Mouse (Mus musculus): ENCODE measurements around the gene Ascc1. TPM values are rescaled to one million over a fixed set of nuclear protein-coding genes. Genes with fewer than 3 reads are reported as not detected.
"Not testable (repeated sequence)": the region's sequence is repeated elsewhere in the genome, so short reads cannot be mapped to it uniquely, and the experiment has no call there.

Gene Ascc1
- polyA plus RNA-seq, 1 experiment from 2014 or later = 36.5 TPM

- H3K9me3 ChIP-seq (replicated peaks) = no peaks in the 10 kb centered on the region
- H3K27ac ChIP-seq = peak overlapping the region; percentile 22; the same call in 1 of the 2 replicates
- H3K27me3 ChIP-seq (ENCODE audit: low read depth, poor library complexity, severe bottlenecking) = no peaks in the 10 kb centered on the region
- H3K4me3 ChIP-seq = no peak overlapping the region
- H3K36me3 ChIP-seq = peaks cover 20% of the 10 kb centered on the region
- peaks cover 30% of the 10 kb centered on the region for H3K4me1 ChIP-seq
- no peak for DNase-seq (ENCODE audit: low spot score)
- 93% methylated on average over 6 of the region's 6 CpGs for WGBS
These were observed 21.8 kb upstream of the Ascc1 start for GRCm38 (mm10) chr10:59980815-59981244.

GRCm38 (mm10) chr10:59981336-59981735, 21.3 kb upstream of the Ascc1 start:
- WGBS = 84% methylated on average over 4 of the region's 4 CpGs
- Histone ChIP-seq H3K27me3 (ENCODE audit: low read depth, poor library complexity, severe bottlenecking) (no peaks in the 10 kb centered on the region), H3K36me3 (peaks cover 25% of the 10 kb centered on the region), H3K4me1 (peaks cover 29% of the 10 kb centered on the region), H3K27ac (0 out of 2 replicates have a peak overlapping the region, but pooled peaks have one; percentile 22), H3K4me3 (no peak overlapping the region), H3K9me3 (replicated peaks) (no peaks in the 10 kb centered on the region)
- no peak for DNase-seq (ENCODE audit: low spot score)

- peaks cover 25% of the 10 kb centered on the region for H3K4me1 ChIP-seq
- no peaks in the 10 kb centered on the region for H3K9me3 ChIP-seq (replicated peaks)
- peaks cover 28% of the 10 kb centered on the region for H3K36me3 ChIP-seq
- H3K27ac ChIP-seq = no peak overlapping the region
- H3K27me3 ChIP-seq (ENCODE audit: low read depth, poor library complexity, severe bottlenecking) = no peaks in the 10 kb centered on the region
- 92% methylated on average over 9 of the region's 9 CpGs for WGBS
- no peak overlapping the region for H3K4me3 ChIP-seq
- DNase-seq (ENCODE audit: low spot score) = no peak
These were observed 20.8 kb upstream of the Ascc1 start for GRCm38 (mm10) chr10:59981792-59982191.

- no peak overlapping the region for H3K27ac ChIP-seq
- H3K4me3 ChIP-seq = no peak overlapping the region
- no peaks in the 10 kb centered on the region for H3K27me3 ChIP-seq (ENCODE audit: low read depth, poor library complexity, severe bottlenecking)
- H3K9me3 ChIP-seq (replicated peaks) = no peaks in the 10 kb centered on the region
- 95% methylated on average over 12 of the region's 12 CpGs for WGBS
- peaks cover 25% of the 10 kb centered on the region for H3K4me1 ChIP-seq
- no peak for DNase-seq (ENCODE audit: low spot score)
- peaks cover 35% of the 10 kb centered on the region for H3K36me3 ChIP-seq
These were observed 20.2 kb upstream of the Ascc1 start for GRCm38 (mm10) chr10:59982379-59982873.

GRCm38 (mm10) chr10:59988036-59988435, 14.6 kb upstream of the Ascc1 start:
- Histone ChIP-seq H3K9me3 (replicated peaks) (no peaks in the 10 kb centered on the region), H3K27ac (no peak overlapping the region), H3K4me1 (peaks cover 14% of the 10 kb centered on the region), H3K4me3 (no peak overlapping the region), H3K36me3 (peaks cover 91% of the 10 kb centered on the region), H3K27me3 (ENCODE audit: low read depth, poor library complexity, severe bottlenecking) (no peaks in the 10 kb centered on the region)
- no peak for DNase-seq (ENCODE audit: low spot score)
- WGBS = 94% methylated on average over 4 of the region's 4 CpGs

GRCm38 (mm10) chr10:59990393-59990792, 12.2 kb upstream of the Ascc1 start:
- peaks cover 97% of the 10 kb centered on the region for H3K36me3 ChIP-seq
- no peaks in the 10 kb centered on the region for H3K27me3 ChIP-seq (ENCODE audit: low read depth, poor library complexity, severe bottlenecking)
- H3K9me3 ChIP-seq (replicated peaks) = no peaks in the 10 kb centered on the region
- WGBS = 94% methylated on average over 9 of the region's 9 CpGs
- no peak for DNase-seq (ENCODE audit: low spot score)
- no peak overlapping the region for H3K27ac ChIP-seq
- peaks cover 14% of the 10 kb centered on the region for H3K4me1 ChIP-seq
- no peak overlapping the region for H3K4me3 ChIP-seq

- Histone ChIP-seq H3K27me3 (ENCODE audit: low read depth, poor library complexity, severe bottlenecking) (no peaks in the 10 kb centered on the region), H3K4me3 (no peak overlapping the region), H3K27ac (no peak overlapping the region), H3K9me3 (replicated peaks) (no peaks in the 10 kb centered on the region), H3K36me3 (peaks cover 97% of the 10 kb centered on the region), H3K4me1 (peaks cover 14% of the 10 kb centered on the region)
- 61% methylated on average over 9 of the region's 9 CpGs for WGBS
- no peak for DNase-seq (ENCODE audit: low spot score)
These were observed 11.2 kb upstream of the Ascc1 start for GRCm38 (mm10) chr10:59991262-59991880.

- 87% methylated on average over 8 of the region's 8 CpGs for WGBS
- peaks cover 97% of the 10 kb centered on the region for H3K36me3 ChIP-seq
- no peak overlapping the region for H3K4me3 ChIP-seq
- no peaks in the 10 kb centered on the region for H3K9me3 ChIP-seq (replicated peaks)
- H3K4me1 ChIP-seq = peaks cover 14% of the 10 kb centered on the region
- no peak for DNase-seq (ENCODE audit: low spot score)
- H3K27me3 ChIP-seq (ENCODE audit: low read depth, poor library complexity, severe bottlenecking) = no peaks in the 10 kb centered on the region
- H3K27ac ChIP-seq = no peak overlapping the region
These were observed 10.6 kb upstream of the Ascc1 start for GRCm38 (mm10) chr10:59992024-59992423.

GRCm38 (mm10) chr10:59993813-59994212, 8.8 kb upstream of the Ascc1 start:
- Histone ChIP-seq H3K36me3 (peaks cover 79% of the 10 kb centered on the region), H3K4me1 (peaks cover 14% of the 10 kb centered on the region)
- DNase-seq (ENCODE audit: low spot score); H3K27me3 ChIP-seq (ENCODE audit: low read depth, poor library complexity, severe bottlenecking); H3K9me3 ChIP-seq (replicated peaks); H3K4me3 ChIP-seq; H3K27ac ChIP-seq: not testable (repeated sequence)
- 96% methylated on average over 2 of the region's 3 CpGs for WGBS

- Histone ChIP-seq H3K36me3 (peaks cover 72% of the 10 kb centered on the region), H3K27me3 (ENCODE audit: low read depth, poor library complexity, severe bottlenecking) (no peaks in the 10 kb centered on the region), H3K27ac (no peak overlapping the region), H3K4me1 (peaks cover 14% of the 10 kb centered on the region), H3K9me3 (replicated peaks) (no peaks in the 10 kb centered on the region), H3K4me3 (no peak overlapping the region)
- WGBS = 94% methylated on average over 6 of the region's 6 CpGs
- DNase-seq (ENCODE audit: low spot score) = no peak
These were observed 6.7 kb upstream of the Ascc1 start for GRCm38 (mm10) chr10:59995889-59996288.

- 29% methylated on average over 7 of the region's 7 CpGs for WGBS
- peaks cover 62% of the 10 kb centered on the region for H3K36me3 ChIP-seq
- DNase-seq (ENCODE audit: low spot score) = no peak
These were observed 5.0 kb upstream of the Ascc1 start for GRCm38 (mm10) chr10:59997591-59997990.

GRCm38 (mm10) chr10:59999057-59999456, 3.5 kb upstream of the Ascc1 start:
- Histone ChIP-seq H3K27ac (no peak overlapping the region), H3K9me3 (replicated peaks) (no peaks in the 10 kb centered on the region), H3K4me3 (no peak overlapping the region), H3K4me1 (peaks cover 19% of the 10 kb centered on the region), H3K36me3 (peaks cover 49% of the 10 kb centered on the region), H3K27me3 (ENCODE audit: low read depth, poor library complexity, severe bottlenecking) (no peaks in the 10 kb centered on the region)
- WGBS = 91% methylated on average over 3 of the region's 3 CpGs
- no peak for DNase-seq (ENCODE audit: low spot score)

More at GRCm38 (mm10) chr10:59997591-59997990, 5.0 kb upstream of the Ascc1 start:
- H3K4me1 ChIP-seq = peaks cover 12% of the 10 kb centered on the region
- no peaks in the 10 kb centered on the region for H3K27me3 ChIP-seq (ENCODE audit: low read depth, poor library complexity, severe bottlenecking)
- H3K9me3 ChIP-seq (replicated peaks) = no peaks in the 10 kb centered on the region
- H3K27ac ChIP-seq = no peak overlapping the region
- no peak overlapping the region for H3K4me3 ChIP-seq

- Histone ChIP-seq H3K36me3 (peaks cover 23% of the 10 kb centered on the region), H3K4me1 (peaks cover 19% of the 10 kb centered on the region), H3K4me3 (peak overlapping the region; percentile 82)
- H3K27me3 ChIP-seq (ENCODE audit: low read depth, poor library complexity, severe bottlenecking); DNase-seq (ENCODE audit: low spot score); H3K9me3 ChIP-seq (replicated peaks); H3K27ac ChIP-seq: not testable (repeated sequence)
- WGBS = 89% methylated on average over 8 of the region's 8 CpGs
These were observed 942 bp upstream of the Ascc1 start for GRCm38 (mm10) chr10:60001663-60002062.
